Mouse (Mus musculus): ENCODE measurements around the gene Myo10.

- no peak for TF ChIP-seq CTCF (IDR thresholded peaks at IDR 0.05; ENCODE audit: extremely low read depth, insufficient read length, insufficient replicate concordance, low read depth, low read length)
- TF ChIP-seq POLR2A (IDR thresholded peaks at IDR 0.05; ENCODE audit: low read depth, low read length), result no peak
Observed at GRCm38 (mm10) chr15:25630716-25631115, 8.4 kb downstream of the Myo10 start.

Data from small intestine, adult 2 months (tissue).